Mouse (Mus musculus) olfactory bulb, adult 2 months (tissue): ENCODE data around the gene Lpin1. TPM values are rescaled to one million over a fixed set of nuclear protein-coding genes. Genes with fewer than 3 reads are reported as not detected.

ENCODE experiments used
- H3K27ac ChIP-seq: fragments of 200-500 bp; 2 replicates; pipeline ENCODE4 v1.5.1; 2012; ENCODE audit warnings: low read depth, low read length; ENCODE audit not compliant: insufficient read depth
- H3K4me1 ChIP-seq: fragments of 200-500 bp; 2 replicates; pipeline ENCODE4 v1.6.1; 2012; ENCODE audit warnings: low read length; ENCODE audit not compliant: control insufficient read depth, insufficient read depth
- H3K4me3 ChIP-seq: fragments of 200-500 bp; 2 replicates; pipeline ENCODE4 v1.5.1; 2012; ENCODE audit warnings: mild to moderate bottlenecking, low read depth, low read length, moderate library complexity; ENCODE audit not compliant: insufficient read depth
- CTCF ChIP-seq: fragments of 200-500 bp; IDR thresholded peaks from 2 replicates; pipeline ENCODE4 v1.5.1; 2012; ENCODE audit warnings: low read depth, mild to moderate bottlenecking, low read length, moderate library complexity; ENCODE audit not compliant: insufficient read depth
- POLR2A ChIP-seq: fragments of 200-500 bp; IDR thresholded peaks from 2 replicates; pipeline ENCODE4 v1.6.1; 2012; ENCODE audit warnings: mild to moderate bottlenecking, low read depth, low read length, moderate library complexity; ENCODE audit not compliant: insufficient read depth
- WGBS: fragments of 180-500 bp; shearing (Covaris S2); methylation state at CpG from one replicate; pipeline ENCODE4 v1.1.7; 2018; 5-methylcytosine and 5-hydroxymethylcytosine counted together
- polyA plus RNA-seq: library from polyadenylated mRNA; stranded (reverse); fragments of >200 nt; gene quantifications from 2 replicates; pipeline ENCODE4 v1.2.4, GENCODE M21; 2012; ENCODE audit warnings: low replicate concordance; ENCODE audit not compliant: missing spikeins, insufficient read depth, insufficient read length

Gene Lpin1
- polyA plus RNA-seq, 1 experiment: not detected

DNA sequence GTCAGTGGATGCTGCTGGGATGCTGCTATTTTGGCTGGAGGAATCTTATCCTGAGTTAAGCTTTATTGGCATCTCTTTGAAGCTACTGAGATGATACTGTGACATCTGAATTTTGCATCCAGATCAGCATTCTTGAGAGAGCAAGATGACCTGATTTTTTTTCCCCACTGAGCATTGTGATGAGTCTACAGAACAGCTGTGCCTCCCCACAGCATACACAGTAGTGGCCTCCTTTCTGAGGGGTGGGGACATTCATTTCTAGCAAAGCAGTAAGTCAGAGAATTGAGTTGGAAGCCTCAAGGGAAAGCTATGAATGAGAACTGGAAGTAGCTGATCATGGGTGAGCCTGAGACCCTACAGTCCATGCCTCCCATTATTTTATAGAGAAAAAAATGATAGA is 121.9 kb downstream of the Lpin1 start:
- H3K4me1 ChIP-seq: no peaks in the 10 kb centered on the region
- no peak for TF ChIP-seq POLR2A
- no peak for TF ChIP-seq CTCF
- H3K4me3 ChIP-seq: no peak overlapping the region
- no peak overlapping the region for H3K27ac ChIP-seq

- TF ChIP-seq CTCF (no peak), POLR2A (no peak)
- 63% methylated on average over 2 of the region's 2 CpGs for WGBS
- H3K27ac ChIP-seq: no peak overlapping the region
- no peaks in the 10 kb centered on the region for H3K4me1 ChIP-seq
- H3K4me3 ChIP-seq: no peak overlapping the region
Observed at GRCm38 (mm10) chr12:16487453-16487852, 123.3 kb downstream of the Lpin1 start.

Other genes starting within 250 kb of the Lpin1 start
- not detected in 2 replicates for gene Ntsr2, start 42.4 kb upstream of the Lpin1 start, polyA plus RNA-seq
- gene Greb1, start 189.9 kb upstream of the Lpin1 start, polyA plus RNA-seq: not detected in 2 replicates
- gene E2f6, start 200.0 kb upstream of the Lpin1 start, polyA plus RNA-seq: not detected in 2 replicates